Comparison of ENCODE assay signal across 20 mouse cellular contexts in the genomic region with DNA sequence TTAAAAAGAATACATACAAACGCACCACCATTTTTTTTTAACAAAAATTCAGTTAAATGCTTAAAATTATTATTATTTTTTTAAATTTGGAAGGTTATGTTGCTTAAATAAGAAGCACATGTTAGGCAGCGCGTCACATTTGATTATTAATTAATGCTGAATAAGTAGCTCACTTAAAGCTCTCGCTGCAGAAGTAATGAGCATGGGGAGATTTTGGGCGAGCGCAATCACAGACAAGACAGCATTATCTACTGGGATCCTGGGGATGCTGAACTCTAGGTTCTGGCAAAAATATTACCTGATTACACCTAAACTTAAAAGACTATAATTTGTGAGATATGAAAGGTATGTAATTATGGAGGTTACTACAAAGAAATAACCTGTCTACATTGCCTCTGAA.
A peak's percentile ranks its signal among the peaks of the same experiment; 100 is the strongest.
DNase-seq lines count a peak whose midpoint lies in the region; ATAC-seq lines count a peak whose summit lies in the region.
"Had no signal": no experiment of that assay in that cellular context is flagged by ENCODE, and none has a peak within 500 bp of the region (broad histone marks: within the 10 kb centered on the region; RNA-seq: fewer than 3 reads in every experiment).

No protein-coding gene starts in this region.

- no peaks in the 10 kb centered on the region for H3K36me3 ChIP-seq in forebrain, embryonic 12.5 days (replicated peaks)
- H3K36me3 ChIP-seq in forebrain, embryonic 16.5 days (ENCODE audit: control insufficient read depth, insufficient read depth): no peaks in the 10 kb centered on the region
- no peaks in the 10 kb centered on the region for H3K36me3 ChIP-seq in intestine, embryonic 14.5 days (ENCODE audit: control insufficient read depth, insufficient read depth, low read length)
- H3K36me3 ChIP-seq in intestine, embryonic 16.5 days (ENCODE audit: control insufficient read depth, insufficient read depth, low read length): no peaks in the 10 kb centered on the region
- no peaks in the 10 kb centered on the region for H3K36me3 ChIP-seq in midbrain, embryonic 16.5 days (ENCODE audit: control insufficient read depth, insufficient read depth, low read length)
- H3K36me3 ChIP-seq in midbrain, embryonic 10.5 days: peaks cover 10% of the 10 kb centered on the region; the same call in 1 of the 2 replicates
- H3K36me3 ChIP-seq: forebrain, embryonic 15.5 days; hindbrain, embryonic 12.5 days; hindbrain, embryonic 15.5 days had no signal

- H3K9me3 ChIP-seq in forebrain, embryonic 12.5 days: no peaks in the 10 kb centered on the region
- no peaks in the 10 kb centered on the region for H3K9me3 ChIP-seq in forebrain, embryonic 16.5 days (ENCODE audit: control insufficient read depth, low read length)
- H3K9me3 ChIP-seq in intestine, embryonic 14.5 days (ENCODE audit: control insufficient read depth, low read length): no peaks in the 10 kb centered on the region
- no peaks in the 10 kb centered on the region for H3K9me3 ChIP-seq in intestine, embryonic 16.5 days (ENCODE audit: control insufficient read depth, low read length)
- H3K9me3 ChIP-seq in midbrain, embryonic 16.5 days (replicated peaks; ENCODE audit: control insufficient read depth, low read length, poor library complexity, severe bottlenecking): no peaks in the 10 kb centered on the region
- H3K9me3 ChIP-seq in midbrain, embryonic 10.5 days (replicated peaks): no peaks in the 10 kb centered on the region
- H3K9me3 ChIP-seq: forebrain, embryonic 15.5 days; hindbrain, embryonic 12.5 days; hindbrain, embryonic 15.5 days had no signal

- 55% methylated on average over 6 of the region's 6 CpGs for WGBS in forebrain, embryonic 12.5 days
- WGBS in forebrain, embryonic 16.5 days: 35% methylated on average over 6 of the region's 6 CpGs
- WGBS in intestine, embryonic 14.5 days: 86% methylated on average over 6 of the region's 6 CpGs
- WGBS in intestine, embryonic 16.5 days: 87% methylated on average over 6 of the region's 6 CpGs
- 61% methylated on average over 6 of the region's 6 CpGs for WGBS in midbrain, embryonic 16.5 days
- 93% methylated on average over 6 of the region's 6 CpGs for WGBS in midbrain, embryonic 10.5 days

- 0 out of 2 replicates have a peak overlapping the region, but pooled peaks have one; percentile 57 for H3K27ac ChIP-seq in forebrain, embryonic 12.5 days
- H3K27ac ChIP-seq in forebrain, embryonic 16.5 days (ENCODE audit: low read length): no peak overlapping the region
- no peak overlapping the region for H3K27ac ChIP-seq in intestine, embryonic 14.5 days (ENCODE audit: low read depth)
- H3K27ac ChIP-seq in intestine, embryonic 16.5 days (ENCODE audit: low read length): no peak overlapping the region
- no peak overlapping the region for H3K27ac ChIP-seq in midbrain, embryonic 16.5 days (ENCODE audit: low read length)
- no peak overlapping the region for H3K27ac ChIP-seq in midbrain, embryonic 10.5 days (replicated peaks)
- H3K27ac ChIP-seq: gastrocnemius, adult 2 months; hindbrain, embryonic 12.5 days; hindbrain, embryonic 15.5 days had no signal

- H3K4me2 ChIP-seq in forebrain, embryonic 12.5 days: no peak overlapping the region
- H3K4me2 ChIP-seq in forebrain, embryonic 16.5 days (ENCODE audit: low read length): no peak overlapping the region
- H3K4me2 ChIP-seq in intestine, embryonic 14.5 days (ENCODE audit: low read length): no peak overlapping the region
- H3K4me2 ChIP-seq in intestine, embryonic 16.5 days (ENCODE audit: low read depth, low read length): no peak overlapping the region
- H3K4me2 ChIP-seq in midbrain, embryonic 16.5 days (ENCODE audit: low read length): peak overlapping the region; percentile 6; the same call in 1 of the 2 replicates
- H3K4me2 ChIP-seq: forebrain, embryonic 15.5 days; heart, embryonic 11.5 days; hindbrain, embryonic 12.5 days; hindbrain, embryonic 15.5 days had no signal

- H3K27me3 ChIP-seq in forebrain, embryonic 12.5 days: no peaks in the 10 kb centered on the region
- no peaks in the 10 kb centered on the region for H3K27me3 ChIP-seq in forebrain, embryonic 16.5 days (replicated peaks; ENCODE audit: control insufficient read depth, insufficient read depth, low read length)
- no peaks in the 10 kb centered on the region for H3K27me3 ChIP-seq in intestine, embryonic 14.5 days (replicated peaks; ENCODE audit: control insufficient read depth, insufficient read depth, low read length)
- no peaks in the 10 kb centered on the region for H3K27me3 ChIP-seq in intestine, embryonic 16.5 days (replicated peaks; ENCODE audit: control insufficient read depth, insufficient read depth, low read length)
- H3K27me3 ChIP-seq in midbrain, embryonic 16.5 days (ENCODE audit: control insufficient read depth, insufficient read depth, low read depth, low read length): no peaks in the 10 kb centered on the region
- H3K27me3 ChIP-seq in midbrain, embryonic 10.5 days (ENCODE audit: low read depth, poor library complexity, severe bottlenecking): no peaks in the 10 kb centered on the region
- H3K27me3 ChIP-seq: forebrain, embryonic 15.5 days; hindbrain, embryonic 12.5 days; hindbrain, embryonic 15.5 days had no signal

- no peak overlapping the region for H3K9ac ChIP-seq in forebrain, embryonic 12.5 days
- H3K9ac ChIP-seq in forebrain, embryonic 16.5 days (replicated peaks; ENCODE audit: low read depth, low read length): no peak overlapping the region
- H3K9ac ChIP-seq in intestine, embryonic 14.5 days (ENCODE audit: low read length): no peak overlapping the region
- no peak overlapping the region for H3K9ac ChIP-seq in intestine, embryonic 16.5 days (ENCODE audit: low read depth, low read length)
- no peak overlapping the region for H3K9ac ChIP-seq in midbrain, embryonic 16.5 days (ENCODE audit: low read depth, low read length)
- H3K9ac ChIP-seq: forebrain, embryonic 15.5 days; hindbrain, embryonic 12.5 days; hindbrain, embryonic 15.5 days had no signal

- peak; percentile 43 for DNase-seq in intestine, embryonic 14.5 days (ENCODE audit: low spot score)
- no peak for DNase-seq in midbrain, embryonic 10.5 days (ENCODE audit: low spot score)
- DNase-seq in retina, postnatal 1 day: peak; percentile 55
- DNase-seq in frontal cortex, postnatal 14 days (ENCODE audit: low spot score in 2 of 2): no peak
- DNase-seq: adrenal gland, adult 8-10 months; adrenal gland, postnatal 25 days; cerebellum, adult 18-20 months; cerebellum, adult 9-10 months; cerebellum, postnatal 14 days; gastrocnemius, adult 2 months; gastrocnemius, postnatal 14 days had no signal

- H3K4me3 ChIP-seq in forebrain, embryonic 12.5 days (replicated peaks): no peak overlapping the region
- H3K4me3 ChIP-seq in forebrain, embryonic 16.5 days (replicated peaks; ENCODE audit: low read length): no peak overlapping the region
- H3K4me3 ChIP-seq in intestine, embryonic 14.5 days (ENCODE audit: low read depth, low read length): no peak overlapping the region
- no peak overlapping the region for H3K4me3 ChIP-seq in intestine, embryonic 16.5 days (ENCODE audit: low read length)
- no peak overlapping the region for H3K4me3 ChIP-seq in midbrain, embryonic 16.5 days (ENCODE audit: low read depth, low read length)
- H3K4me3 ChIP-seq in midbrain, embryonic 10.5 days: no peak overlapping the region
- H3K4me3 ChIP-seq: forebrain, embryonic 15.5 days; gastrocnemius, adult 2 months; hindbrain, embryonic 12.5 days; hindbrain, embryonic 15.5 days had no signal

- no peak for ATAC-seq in forebrain, embryonic 12.5 days (ENCODE audit: low FRiP score)
- ATAC-seq in forebrain, embryonic 16.5 days: no peak
- ATAC-seq in intestine, embryonic 14.5 days (replicated peaks; ENCODE audit: low FRiP score, low TSS enrichment, low read depth): no peak
- no peak for ATAC-seq in intestine, embryonic 16.5 days
- ATAC-seq in midbrain, embryonic 16.5 days: no peak
- ATAC-seq: activated CD4-positive, CD25-positive, alpha-beta regulatory T cell, adult 4 months had no signal

- peaks cover 37% of the 10 kb centered on the region for H3K4me1 ChIP-seq in forebrain, embryonic 12.5 days
- H3K4me1 ChIP-seq in forebrain, embryonic 16.5 days (replicated peaks; ENCODE audit: control insufficient read depth, insufficient read depth, low read length): peaks cover 29% of the 10 kb centered on the region
- H3K4me1 ChIP-seq in intestine, embryonic 14.5 days (replicated peaks; ENCODE audit: control insufficient read depth, insufficient read depth, low read length): peaks cover 10% of the 10 kb centered on the region; the same call in 1 of the 2 replicates
- H3K4me1 ChIP-seq in intestine, embryonic 16.5 days (ENCODE audit: control insufficient read depth, insufficient read depth, low read length): peaks cover 4% of the 10 kb centered on the region
- peaks cover 27% of the 10 kb centered on the region for H3K4me1 ChIP-seq in midbrain, embryonic 16.5 days (ENCODE audit: control insufficient read depth, insufficient read depth, low read length)
- peaks cover 33% of the 10 kb centered on the region for H3K4me1 ChIP-seq in midbrain, embryonic 10.5 days

Comparison
In these comparisons a context has a peak if more than half of its experiments do, and no peak if none do; other contexts are left out.
1. DNase-seq: peak in intestine, embryonic 14.5 days (single experiment) and retina, postnatal 1 day (single experiment); none in midbrain, embryonic 10.5 days (single experiment) and frontal cortex, postnatal 14 days (0 of 2).